Mouse (Mus musculus) bone marrow, adult 2 months (tissue): ENCODE results near the gene Rprd1b.

Experiments used
- CTCF ChIP-seq: fragments of 200-500 bp; IDR thresholded peaks from 2 replicates; pipeline ENCODE4 v1.5.1; 2011; ENCODE audit warnings: low read length, control low read depth; ENCODE audit not compliant: control insufficient read depth, insufficient read depth
- POLR2A ChIP-seq: fragments of 200-500 bp; IDR thresholded peaks from 2 replicates; pipeline ENCODE4 v1.6.1; 2011; ENCODE audit warnings: low read depth, mild to moderate bottlenecking, control low read depth, low read length, borderline replicate concordance; ENCODE audit not compliant: control insufficient read depth

DNA sequence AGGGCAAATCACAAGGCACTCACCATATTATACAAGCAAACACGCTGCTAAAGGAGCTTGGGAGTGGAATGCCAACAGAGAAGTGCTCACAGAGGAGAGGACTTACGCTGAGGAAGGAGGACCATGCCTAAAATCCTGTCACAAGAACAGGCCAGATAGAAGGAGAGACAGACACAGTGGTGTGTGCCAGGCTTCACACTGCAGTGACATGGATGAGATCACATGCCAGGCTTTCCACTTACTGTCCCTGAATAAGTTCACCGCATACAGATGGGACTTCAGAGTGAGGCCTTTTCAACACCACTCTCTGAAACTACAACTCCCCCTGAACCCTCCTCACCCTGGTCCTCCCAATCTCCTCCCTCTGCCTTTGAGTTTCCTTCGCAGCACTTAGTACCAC is 11.0 kb upstream of the Rprd1b start:
- TF ChIP-seq CTCF (no peak), POLR2A (no peak)
